Mouse (Mus musculus) layer of hippocampus, postnatal 25 days (tissue): ENCODE results near the gene Cacng8. TPM values are rescaled to one million over a fixed set of nuclear protein-coding genes. Genes with fewer than 3 reads are reported as not detected.
A peak's percentile ranks its signal among the peaks of the same experiment; 100 is the strongest.

ENCODE experiments used
- DNase-seq, 2 experiments: peaks; one replicate each; pipeline ENCODE4 v3.0.0; 2022; ENCODE audit warnings: mixed read lengths in 2 of 2, low spot score in 1 of 2; ENCODE audit errors: extremely low spot score in 1 of 2
- total RNA-seq, 2 experiments: library from RNA; stranded (reverse); gene quantifications; 2 replicates each; pipeline ENCODE4 v1.2.3; 2021

Cacng8 gene
- 100 to 1,000 TPM; 380 to 428 TPM for total RNA-seq

DNA sequence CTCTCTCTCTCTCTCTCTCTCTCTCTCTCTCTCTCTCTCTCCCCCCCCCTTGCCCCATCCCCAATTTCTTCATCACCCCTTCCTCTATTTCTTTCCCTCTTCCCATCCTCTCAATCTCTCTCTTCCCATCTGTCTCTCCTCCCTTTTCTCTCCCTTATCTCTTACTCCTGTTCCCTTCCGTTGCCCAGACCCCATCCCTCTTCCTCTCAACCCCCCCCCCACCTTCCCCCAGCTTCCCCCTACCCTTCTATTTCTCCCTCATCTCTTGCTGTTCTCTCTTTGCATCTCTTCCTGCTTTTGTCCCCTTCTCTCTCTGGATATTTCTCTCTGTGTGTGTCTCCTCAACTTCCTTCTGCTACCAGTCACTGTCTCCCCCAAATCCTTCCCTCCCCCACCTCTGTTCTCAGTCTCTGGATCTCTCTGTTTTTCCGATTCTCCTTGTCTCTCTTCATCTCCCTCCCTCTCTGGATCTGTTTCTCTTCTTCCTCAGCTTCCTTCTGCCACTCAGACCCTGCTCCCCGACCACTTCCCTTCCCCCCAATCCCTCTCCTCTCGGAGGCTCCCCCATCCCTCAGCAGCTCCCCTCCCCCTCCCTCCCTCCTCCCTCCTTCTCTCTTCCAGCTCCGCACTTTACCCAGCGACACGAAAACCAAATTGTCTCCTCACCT lies at the start of gene Cacng8:
Cacng8 (plus strand) TSS at position 271 of the 668 bp plus-strand sequence.
- DNase-seq: no peak

GRCm38 (mm10) chr7:3343861-3344260 lies 46.6 kb upstream of the Cacng8 start:
- DNase-seq: no peak

GRCm38 (mm10) chr7:3345301-3345700 lies 45.2 kb upstream of the Cacng8 start:
- DNase-seq: no peak

- no peak for DNase-seq
These were observed 42.9 kb upstream of the Cacng8 start for GRCm38 (mm10) chr7:3347366-3348287.

DNA sequence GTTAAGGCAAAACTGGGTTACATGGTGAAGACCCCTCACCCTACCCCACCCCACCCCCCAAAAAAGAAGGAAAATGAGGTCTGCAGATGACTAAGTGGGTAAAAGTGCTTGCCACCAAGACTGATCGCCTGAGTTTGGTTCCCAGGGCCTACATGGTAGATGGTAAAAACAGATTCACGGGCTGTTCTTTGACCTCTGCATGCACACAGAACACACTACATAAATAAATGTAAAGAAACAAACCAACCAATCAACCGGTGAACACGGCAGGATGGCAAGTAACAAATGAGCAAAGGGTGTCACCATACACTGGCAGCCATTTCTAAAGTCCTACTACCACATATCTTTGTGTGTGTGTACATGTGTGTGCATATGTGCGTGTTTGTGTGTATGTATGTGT lies 42.2 kb upstream of the Cacng8 start:
- no peak for DNase-seq

DNA sequence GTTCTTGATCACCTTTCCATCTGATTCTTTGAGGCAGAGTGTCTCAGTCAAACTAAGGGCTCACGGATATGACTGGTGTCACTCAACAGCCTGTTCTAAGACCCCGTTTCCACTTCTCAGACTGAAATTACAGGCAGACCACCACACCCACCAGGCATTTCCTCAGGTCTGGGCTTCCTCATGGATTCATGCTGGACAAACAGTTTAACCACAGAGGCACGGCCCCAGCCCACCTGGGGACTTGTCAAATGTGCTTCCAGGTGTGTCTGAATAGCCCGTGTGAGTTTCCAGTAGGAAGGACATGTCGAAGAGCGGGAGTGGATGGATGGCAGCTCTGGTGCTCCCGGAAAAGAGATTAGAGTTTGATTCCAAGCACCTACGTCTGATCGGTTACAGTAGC lies 40.7 kb upstream of the Cacng8 start:
- no peak for DNase-seq

DNA sequence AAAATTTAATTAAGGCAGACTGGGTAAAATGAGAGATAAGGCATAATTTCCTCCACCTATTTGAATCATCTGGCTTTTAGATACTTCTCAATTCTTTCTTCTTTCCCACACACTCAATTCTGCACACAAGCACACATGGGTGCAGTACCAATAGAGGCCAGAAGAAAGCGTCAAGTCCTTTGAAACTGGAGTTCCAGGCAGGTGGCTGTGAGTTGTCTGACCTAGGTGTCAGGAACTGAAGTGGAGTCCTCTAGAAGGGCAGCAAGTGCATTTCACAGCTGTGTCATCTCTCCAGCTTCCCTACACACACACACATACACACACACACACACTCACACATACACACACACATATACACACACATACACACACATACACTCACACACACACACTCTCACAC lies 38.9 kb upstream of the Cacng8 start:
- no peak for DNase-seq

- no peak for DNase-seq
These were observed 35.6 kb upstream of the Cacng8 start for GRCm38 (mm10) chr7:3354850-3355249.

- no peak for DNase-seq
These were observed 29.8 kb upstream of the Cacng8 start for GRCm38 (mm10) chr7:3360678-3361077.

GRCm38 (mm10) chr7:3365547-3366279 lies 24.8 kb upstream of the Cacng8 start:
- no peak for DNase-seq

GRCm38 (mm10) chr7:3366705-3367516 lies 23.6 kb upstream of the Cacng8 start:
- DNase-seq: no peak

GRCm38 (mm10) chr7:3367569-3367968 lies 22.9 kb upstream of the Cacng8 start:
- DNase-seq: no peak

- no peak for DNase-seq
These were observed 22.2 kb upstream of the Cacng8 start for GRCm38 (mm10) chr7:3368311-3368710.

DNA sequence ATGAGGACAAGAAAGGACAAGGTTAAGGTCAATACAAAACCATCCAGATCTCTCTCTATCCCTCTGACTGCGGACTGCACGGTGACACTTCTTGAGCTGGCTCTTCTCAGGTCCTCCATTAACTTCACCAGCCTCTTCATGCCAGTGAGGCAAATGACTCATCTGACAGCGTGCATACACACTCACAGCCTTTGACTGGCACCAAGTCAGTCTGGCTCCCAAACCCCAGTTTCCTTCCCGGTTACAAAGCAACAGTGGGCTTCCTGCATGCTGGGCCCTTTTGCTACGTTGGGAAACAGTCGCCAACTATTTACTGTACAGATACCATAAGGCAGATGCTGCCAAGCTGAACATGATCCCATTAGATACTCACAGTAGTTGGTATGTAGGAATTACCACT lies 21.3 kb upstream of the Cacng8 start:
- no peak for DNase-seq

GRCm38 (mm10) chr7:3370407-3370806 lies 20.1 kb upstream of the Cacng8 start:
- no peak for DNase-seq

DNA sequence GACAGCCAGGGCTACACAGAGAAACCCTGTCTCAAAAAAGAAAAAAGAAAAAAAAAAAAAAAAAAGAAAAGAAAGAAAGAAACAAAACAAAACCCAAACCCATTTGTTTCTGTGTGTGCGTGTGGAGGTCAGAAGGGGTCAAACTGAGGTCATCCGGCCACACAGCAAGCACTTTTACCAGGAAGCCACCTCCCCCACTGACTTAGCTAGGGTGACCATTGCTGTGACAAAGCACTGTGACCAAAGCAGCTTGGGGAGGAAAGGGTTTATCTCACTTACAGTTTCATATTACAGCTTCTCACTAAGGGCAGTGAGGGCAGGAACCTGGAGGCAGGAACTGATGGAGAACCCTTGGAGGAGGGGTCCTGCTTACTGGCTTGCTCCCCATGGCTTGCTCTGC lies 18.1 kb upstream of the Cacng8 start:
- no peak for DNase-seq

GRCm38 (mm10) chr7:3373754-3374153 lies 16.7 kb upstream of the Cacng8 start:
- no peak for DNase-seq

GRCm38 (mm10) chr7:3376831-3377230 lies 13.7 kb upstream of the Cacng8 start:
- DNase-seq: peak in 1 of 2 experiments; percentile 67

GRCm38 (mm10) chr7:3382123-3382522 lies 8.4 kb upstream of the Cacng8 start:
- no peak for DNase-seq

DNA sequence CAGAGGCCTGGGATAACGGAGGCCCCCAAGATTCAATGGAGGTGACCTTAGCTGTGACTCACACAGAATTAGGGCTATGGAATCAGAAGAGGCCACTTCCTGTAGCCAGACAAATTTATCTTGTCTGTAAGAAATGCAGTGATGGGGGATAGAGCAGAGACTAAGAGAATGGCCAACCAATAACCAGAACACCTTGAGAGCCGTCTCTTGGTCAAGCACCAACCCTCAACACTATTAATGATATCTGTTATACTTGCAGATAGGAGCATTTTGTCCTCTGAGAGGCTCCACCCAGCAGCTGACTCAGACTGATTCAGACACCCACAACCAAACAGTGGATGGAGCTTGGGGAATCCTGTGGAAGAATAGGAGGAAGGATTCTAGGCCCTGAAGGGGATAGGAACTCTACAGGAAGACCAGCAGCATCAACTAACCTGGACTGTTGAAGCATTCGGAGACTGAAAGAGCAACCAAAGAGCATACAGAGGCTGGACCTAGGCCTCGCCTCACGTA lies 5.6 kb upstream of the Cacng8 start:
- DNase-seq: no peak
